Mouse (Mus musculus): ENCODE results near the gene Nhej1.

The Nhej1 gene

GRCm38 (mm10) chr1:74927621-74928296 lies 197.2 kb downstream of the Nhej1 start:
- no peak for DNase-seq (ENCODE audit: low spot score)

DNA sequence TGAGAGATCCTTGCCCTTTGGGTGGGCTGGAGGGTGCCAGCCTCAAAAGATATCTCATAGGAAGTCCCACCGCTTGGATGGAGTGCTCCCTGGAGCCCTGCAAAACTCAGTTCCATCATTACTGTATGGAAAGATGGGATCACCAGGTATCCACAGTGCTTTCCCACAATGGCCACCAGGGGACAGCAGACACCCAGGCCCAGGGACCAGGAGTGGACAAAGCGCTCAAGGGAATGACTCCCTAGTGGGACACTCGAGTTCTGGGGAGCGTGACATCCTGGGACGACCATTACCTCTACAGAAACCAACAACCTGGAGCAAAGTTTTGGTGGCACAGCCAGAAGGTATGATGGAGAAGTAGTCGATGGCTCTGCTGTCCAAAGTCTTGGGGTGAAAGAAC lies 198.3 kb downstream of the Nhej1 start:
- peak; percentile 69 for DNase-seq (ENCODE audit: low spot score)

DNA sequence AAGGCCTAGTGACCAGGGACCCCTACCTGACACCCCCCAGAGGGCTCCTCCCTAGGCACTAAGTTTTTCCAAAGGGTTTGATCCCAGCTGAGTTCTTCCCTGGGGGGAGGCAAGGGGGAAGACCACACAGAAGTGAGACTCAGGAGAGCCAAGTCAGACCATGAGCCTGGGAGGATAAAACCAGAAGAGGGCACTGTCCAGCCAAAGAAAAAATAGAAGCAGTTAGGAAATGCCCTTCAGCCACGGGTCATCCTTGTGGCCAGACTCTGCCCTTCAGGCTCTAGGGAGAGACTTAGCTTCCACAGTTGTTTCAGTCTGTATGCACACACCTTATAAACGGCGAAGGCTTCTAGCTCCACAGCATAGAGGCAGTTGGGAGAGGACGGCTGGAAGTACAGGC lies 200.5 kb downstream of the Nhej1 start:
- no peak for DNase-seq (ENCODE audit: low spot score)

Measured in testis, postnatal 10 days (tissue).